Mouse (Mus musculus): ENCODE data around the gene Ppcs.

- TF ChIP-seq CTCF (IDR thresholded peaks at IDR 0.05), result peak; percentile 57
- no peak for TF ChIP-seq EP300 (IDR thresholded peaks at IDR 0.05)
These were observed 31.9 kb downstream of the Ppcs start for GRCm38 (mm10) chr4:119390369-119390768.
